Mouse (Mus musculus): ENCODE data around the gene Aldh4a1.

The Aldh4a1 gene

DNA sequence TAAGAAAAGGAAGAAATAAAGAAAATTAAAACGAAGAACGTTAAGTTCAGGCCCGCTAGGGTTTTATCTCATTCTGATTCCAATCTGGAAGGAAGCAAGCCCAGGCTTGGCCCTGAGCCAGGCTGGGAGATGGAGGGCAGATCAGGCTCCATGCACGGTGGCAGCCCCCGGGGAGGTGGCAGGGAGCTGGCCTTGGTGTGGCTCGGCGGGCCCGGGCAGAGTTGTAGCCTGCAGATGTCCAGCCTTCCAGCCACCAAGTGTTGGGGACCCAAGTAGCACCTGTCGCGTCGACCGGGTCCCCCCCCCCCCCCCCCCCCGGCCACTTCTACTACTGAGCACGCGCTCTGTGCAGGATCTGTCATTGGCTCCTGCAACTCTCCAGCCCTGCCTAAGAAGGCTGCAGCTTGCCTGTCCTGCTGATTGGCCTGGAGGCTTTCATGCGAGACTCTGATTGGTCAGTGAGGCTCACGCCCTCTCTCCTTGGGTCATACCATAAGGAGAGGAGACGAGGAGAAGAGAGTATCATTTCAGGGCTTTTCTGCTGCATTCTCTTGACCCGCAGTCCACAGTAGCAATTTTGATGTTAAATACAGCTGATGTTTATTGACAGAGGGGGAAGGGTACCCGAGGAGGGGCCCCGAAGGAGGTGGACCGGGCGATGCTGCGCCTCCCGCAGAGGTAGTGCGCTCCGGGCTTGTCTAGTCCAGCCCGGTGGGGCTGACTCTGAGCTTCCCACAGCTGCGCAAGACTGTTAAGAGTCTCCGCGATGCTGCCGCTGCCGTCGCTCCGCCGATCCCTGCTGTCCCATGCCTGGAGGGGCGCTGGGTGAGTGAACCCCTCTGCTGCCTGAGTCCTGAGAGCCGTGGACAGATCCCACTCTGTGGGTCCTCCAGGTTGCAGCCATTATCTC lies at the start of gene Aldh4a1:
Aldh4a1 (plus strand) TSS at position 494 of the 910 bp plus-strand sequence.
- peak; percentile 77 for DNase-seq (ENCODE audit: low spot score)

DNA sequence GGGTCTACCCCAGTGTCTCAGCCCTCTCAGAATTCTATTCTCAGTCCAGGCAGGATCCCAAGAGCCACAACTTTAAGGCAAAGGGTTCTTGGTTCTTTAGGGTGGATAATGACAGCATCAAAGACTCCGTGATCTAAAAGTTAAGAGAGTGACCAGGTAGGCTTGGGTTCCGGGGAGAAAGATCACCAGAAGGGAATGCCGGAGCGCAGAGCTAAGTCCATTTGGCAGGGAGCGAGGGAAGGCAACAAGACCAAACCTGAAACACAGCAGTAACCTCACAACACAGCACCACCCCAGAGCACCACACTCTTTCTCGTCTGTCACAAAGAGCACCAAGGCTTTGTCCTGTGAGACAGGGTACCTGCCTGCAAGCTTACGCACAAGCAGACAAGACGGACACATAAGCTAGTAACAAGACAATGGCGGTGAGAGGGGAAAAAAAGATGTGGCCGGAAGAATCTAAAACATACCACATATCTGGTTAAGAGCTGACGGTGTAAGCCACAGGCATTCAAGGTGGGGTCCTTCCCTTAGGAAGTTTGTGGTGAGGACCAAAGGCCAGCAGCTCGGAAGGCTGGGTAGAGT lies 49.6 kb upstream of the Aldh4a1 start:
- no peak for DNase-seq (ENCODE audit: low spot score)

DNA sequence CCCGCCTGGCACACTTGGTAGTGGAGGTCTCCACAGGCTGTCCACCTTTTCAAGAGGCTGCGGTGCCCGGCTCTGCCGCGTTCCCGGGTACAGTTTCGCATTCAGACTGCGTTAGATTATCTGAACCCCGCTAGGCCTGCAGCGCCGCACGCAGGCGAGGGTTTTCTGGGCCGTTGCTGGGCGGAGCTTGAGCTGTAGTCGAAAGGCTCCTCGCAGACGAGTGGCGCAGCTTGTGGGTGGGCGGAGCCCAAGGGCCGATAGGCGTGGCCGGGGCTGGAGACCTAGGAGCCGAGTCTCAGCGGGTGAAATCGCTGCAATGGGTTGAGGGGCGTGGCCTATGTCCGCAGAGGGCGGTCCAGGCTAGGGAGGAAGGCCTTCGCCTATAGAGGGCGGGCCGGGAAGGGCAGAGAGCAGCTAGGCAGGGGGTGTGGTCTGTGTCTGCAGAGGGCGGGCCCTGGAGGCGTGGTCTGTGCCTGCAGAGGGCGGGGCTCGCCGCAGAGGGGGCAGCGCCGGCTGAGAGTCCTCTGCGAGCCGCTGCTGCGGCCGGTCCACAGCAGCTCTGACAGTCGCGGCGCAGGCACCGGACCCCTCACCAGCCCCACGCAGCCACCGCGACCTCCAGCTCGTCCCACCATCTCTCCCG lies 48.4 kb upstream of the Aldh4a1 start:
- peak; percentile 98 for DNase-seq (ENCODE audit: low spot score)

DNA sequence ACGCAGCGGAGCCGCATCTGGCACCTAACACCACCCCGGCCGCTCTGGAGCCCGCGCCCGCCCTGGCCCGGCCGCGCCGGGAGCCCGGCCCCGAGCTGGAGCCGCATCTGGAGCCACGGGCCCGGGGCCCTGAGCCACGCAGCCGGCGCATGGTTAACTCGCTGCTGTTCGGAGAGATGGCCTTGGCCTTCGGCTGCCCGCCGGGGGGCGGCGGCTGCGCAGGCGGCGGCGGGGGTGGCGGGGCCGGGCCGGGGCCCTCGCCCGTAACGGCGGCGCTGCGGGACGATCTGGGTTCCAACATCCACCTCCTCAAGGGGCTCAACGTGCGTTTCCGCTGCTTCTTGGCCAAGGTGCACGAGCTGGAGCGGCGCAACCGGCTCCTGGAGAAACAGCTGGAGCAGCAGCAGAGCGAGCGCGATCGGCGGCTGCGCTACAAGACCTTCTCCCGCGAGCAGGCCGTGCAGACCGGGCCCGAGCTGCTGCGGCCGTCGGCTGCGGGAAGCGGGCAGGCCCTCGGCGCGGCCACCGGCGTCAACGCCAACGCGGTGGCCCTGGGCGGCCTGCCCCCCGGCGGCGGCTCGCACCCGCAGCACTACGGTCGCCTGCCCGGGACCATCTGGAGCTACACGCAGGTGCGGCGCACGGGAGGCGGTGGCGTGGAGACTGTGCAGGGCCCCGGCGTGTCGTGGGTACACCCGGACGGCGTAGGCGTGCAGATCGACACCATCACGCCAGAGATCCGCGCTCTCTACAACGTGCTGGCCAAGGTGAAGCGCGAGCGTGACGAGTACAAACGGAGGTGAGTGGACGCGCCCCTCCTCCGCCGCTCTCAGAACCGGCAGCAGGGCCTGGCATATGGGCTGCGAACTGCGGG lies 47.6 kb upstream of the Aldh4a1 start:
- peak; percentile 29 for DNase-seq (ENCODE audit: low spot score)

DNA sequence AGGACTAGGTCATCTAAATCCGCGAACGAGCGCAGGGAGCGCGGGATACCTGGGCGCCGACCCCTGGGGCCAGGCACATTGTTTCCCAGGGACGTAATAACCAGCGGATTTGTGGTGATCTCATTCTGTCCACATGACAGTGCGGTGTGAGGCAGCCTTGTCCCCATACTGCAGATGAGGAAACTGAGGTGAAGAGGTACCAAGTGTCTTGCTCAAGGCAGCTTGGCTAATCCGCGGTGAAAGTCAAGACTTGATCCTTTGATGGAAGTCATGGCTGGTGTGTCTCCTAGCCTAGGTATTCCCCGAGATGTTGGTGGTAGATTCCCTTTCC lies 47.0 kb upstream of the Aldh4a1 start:
- no peak for DNase-seq (ENCODE audit: low spot score)

DNA sequence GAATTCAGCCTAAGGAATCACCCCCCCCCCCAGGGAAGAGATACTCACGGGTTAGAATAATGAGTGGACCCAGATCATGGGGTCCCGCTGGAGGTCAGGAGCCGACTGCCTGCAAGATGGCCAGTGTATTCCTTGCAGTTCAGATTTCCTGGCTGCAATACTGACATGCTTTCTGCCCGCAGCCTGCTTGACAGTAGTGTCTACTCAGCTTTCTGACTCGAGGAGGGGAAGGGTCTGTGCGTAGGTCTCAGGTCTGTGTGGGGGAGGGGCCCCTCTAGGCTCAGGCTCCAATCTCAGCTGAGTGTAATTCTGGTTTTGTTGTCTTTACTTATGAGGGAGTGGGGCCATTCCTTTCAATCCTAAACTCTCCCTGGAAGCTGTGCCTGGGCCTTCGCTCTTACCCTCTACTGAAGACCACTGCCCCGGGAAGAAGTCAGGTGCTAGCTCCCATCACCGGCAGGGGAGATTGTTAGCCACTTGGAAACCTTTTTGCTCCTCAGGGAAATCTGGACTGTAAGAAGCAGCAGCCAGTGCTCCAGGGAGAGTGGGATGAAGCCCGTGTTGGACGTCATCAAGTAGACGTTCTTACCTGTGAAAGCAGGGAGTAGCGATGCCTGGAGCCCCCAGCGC lies 46.3 kb upstream of the Aldh4a1 start:
- DNase-seq (ENCODE audit: low spot score): no peak

DNA sequence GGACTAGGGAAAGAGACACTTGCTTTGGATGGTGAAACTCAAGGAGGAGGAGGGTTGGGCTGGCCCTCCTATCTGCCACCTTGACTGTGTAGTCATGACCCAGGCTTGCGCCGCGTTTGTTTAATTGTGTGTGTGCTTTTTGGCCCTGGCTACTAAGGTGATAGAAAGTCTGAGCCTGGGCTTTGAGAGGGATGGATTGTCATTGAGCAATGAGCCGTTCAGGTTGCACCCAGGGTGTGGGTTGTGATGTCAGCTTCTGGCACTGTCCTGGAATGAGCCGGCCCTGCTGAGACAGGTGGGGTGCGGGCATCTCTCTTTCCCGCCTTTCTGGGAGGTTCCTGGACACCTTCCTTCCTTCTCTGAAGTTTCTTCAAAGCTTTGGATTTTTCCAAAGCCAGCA lies 45.7 kb upstream of the Aldh4a1 start:
- no peak for DNase-seq (ENCODE audit: low spot score)

DNA sequence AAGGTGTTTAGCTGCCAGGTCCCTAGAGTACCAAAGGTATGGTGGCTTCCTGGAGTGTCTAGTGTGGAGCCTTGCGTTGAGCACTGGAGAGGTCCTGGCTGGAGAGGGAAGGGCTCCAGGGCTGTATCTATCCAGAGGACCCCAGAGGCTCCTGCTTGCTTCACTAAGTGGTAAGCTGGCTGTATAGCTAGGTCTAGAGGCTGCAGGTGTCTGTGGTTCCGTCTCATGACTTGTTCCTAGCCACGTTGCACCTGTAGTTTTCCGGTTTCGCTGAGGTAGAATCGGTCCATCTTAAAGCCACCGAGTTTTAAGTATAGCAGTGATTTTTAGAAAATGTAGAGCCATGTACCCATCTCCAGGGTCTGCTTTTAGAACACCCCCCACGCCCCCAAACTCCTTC lies 44.3 kb upstream of the Aldh4a1 start:
- DNase-seq (ENCODE audit: low spot score): no peak

DNA sequence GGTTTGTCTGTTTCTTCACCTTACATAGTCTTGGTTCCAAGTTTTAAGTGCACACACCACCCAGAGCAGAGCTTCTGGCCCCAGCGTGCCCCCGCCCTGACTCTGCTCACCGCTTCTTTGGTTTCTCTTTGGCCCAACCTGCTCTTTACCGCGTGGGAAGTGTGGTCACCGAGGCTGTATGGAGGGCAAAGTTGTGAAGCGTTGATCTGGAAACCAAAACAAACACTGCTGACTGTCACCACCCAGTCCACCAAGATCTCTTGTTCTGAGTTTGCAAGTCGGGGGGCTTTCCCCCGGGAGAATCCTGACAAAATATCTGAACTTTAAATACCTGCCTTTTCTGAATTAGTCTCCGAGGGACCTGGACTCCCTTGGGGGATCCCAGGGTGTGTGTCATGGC lies 43.7 kb upstream of the Aldh4a1 start:
- DNase-seq (ENCODE audit: low spot score): no peak

DNA sequence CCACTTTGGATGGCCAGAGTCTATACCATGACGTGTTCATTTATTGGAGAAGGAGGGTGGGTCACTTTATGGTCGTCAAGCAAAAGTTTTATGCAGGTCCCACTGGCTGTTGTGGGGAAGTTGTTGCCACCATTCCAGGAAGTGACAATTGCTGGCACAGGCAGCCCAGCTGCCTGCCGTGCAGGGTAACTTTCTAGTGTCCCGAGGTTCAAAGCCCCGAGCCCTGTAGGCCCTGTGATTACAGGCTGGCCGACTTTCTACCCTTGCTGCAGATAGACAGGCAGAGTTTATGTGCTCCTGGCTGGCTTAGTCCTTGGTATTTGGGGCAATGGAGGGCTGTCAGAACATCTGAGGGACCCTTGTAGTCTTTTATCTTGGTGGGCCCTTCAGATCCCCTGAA lies 43.2 kb upstream of the Aldh4a1 start:
- no peak for DNase-seq (ENCODE audit: low spot score)

DNA sequence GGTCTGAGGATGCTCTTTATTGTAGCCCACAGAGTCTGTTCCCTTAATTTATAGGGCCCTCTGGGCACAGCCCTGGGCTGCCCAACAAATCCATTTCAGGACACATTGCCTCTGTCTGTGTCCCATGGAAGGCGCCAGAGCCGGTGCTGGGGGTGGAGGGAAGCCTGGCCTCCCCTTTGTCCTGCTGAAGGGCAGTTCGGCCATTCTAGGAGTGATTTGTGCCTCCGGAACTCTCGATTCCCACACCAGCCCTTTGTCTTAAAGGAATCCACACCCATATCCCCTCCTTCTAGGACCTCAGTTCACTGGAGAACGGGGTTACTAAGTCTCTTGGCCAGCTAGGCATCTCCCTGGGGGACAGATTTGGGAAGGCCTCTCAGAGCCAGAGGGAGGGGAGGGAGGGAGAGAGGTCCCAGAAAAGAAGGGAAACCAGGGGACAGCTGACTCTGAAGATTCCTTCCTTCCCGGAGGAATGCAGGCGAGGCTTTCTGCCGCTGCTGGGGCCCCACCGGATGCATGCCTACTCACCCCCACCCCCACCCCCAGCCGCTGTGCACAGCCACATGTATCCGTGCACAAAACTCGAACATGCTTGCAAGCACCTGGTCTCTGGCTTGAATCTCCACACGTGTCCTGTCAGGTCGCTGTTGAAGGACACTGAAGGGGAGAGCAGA lies 41.9 kb upstream of the Aldh4a1 start:
- no peak for DNase-seq (ENCODE audit: low spot score)

DNA sequence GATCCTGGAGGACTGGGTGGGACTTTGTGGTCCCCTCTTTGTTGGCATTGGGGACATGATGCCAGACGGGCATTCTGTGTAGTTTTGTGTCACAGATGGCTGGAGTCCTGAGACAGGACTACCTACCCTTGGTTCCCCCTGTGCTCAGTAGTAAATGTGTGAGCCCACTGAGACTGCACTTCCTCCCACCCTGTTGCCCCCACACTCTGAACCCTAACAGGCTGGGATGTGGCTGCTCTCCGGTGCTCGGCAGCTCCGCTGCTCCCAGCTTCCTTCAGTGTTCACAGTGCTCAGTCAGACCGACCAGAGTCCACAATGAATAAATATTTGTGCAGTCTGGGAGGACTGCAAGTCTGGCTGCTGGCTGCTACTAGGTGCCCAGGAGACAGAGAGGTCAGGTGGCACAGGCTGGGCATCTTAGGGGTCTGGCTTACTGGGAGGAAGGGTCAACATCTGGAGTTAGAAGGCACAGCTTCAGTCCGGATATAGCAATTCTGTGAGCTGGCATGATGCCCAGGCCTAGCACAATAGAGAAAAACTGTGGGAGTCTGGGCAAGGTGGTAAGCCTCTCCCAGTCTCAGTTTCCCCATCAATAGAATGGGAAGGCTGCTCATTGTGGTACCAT lies 41.1 kb upstream of the Aldh4a1 start:
- no peak for DNase-seq (ENCODE audit: low spot score)

DNA sequence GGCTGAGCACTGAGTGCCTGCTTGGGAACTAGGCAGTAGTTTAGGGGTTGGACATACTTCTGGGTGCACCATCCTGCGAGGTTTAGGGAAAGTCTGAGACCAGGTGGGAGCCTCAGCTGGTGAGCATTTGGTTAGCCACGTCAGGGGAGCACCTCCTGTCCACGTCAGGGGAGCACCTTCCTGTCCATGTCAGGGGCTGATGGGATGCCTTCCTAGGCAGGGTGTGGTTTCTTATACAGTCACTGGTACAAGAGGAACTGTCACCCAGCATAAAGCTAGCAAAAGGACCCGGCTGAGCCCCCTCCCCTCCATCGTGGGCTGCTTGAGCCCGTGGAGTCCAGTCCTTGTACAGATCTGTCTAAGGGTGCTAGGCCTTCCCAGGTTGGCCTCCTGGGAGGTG lies 40.3 kb upstream of the Aldh4a1 start:
- DNase-seq (ENCODE audit: low spot score): no peak

DNA sequence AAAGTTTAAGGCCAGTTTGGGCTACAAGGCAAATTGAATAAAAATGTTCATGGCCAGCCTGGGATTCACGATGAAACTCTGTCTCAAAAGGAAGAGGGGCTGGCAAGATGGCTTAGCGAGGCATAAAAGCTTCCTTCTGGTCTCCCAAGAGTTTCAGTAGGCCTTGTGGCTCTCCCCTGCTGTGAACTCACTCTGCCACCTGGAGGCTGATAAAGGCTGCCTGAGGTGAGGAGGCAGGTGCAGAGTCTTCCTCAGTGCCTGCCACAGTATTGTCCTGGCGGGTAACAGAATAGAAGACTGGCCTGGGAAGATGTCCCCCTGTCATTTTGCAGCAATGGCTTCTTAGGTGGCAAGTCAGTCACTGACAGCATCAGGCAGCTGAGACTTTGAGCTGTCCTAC lies 39.8 kb upstream of the Aldh4a1 start:
- DNase-seq (ENCODE audit: low spot score): no peak

DNA sequence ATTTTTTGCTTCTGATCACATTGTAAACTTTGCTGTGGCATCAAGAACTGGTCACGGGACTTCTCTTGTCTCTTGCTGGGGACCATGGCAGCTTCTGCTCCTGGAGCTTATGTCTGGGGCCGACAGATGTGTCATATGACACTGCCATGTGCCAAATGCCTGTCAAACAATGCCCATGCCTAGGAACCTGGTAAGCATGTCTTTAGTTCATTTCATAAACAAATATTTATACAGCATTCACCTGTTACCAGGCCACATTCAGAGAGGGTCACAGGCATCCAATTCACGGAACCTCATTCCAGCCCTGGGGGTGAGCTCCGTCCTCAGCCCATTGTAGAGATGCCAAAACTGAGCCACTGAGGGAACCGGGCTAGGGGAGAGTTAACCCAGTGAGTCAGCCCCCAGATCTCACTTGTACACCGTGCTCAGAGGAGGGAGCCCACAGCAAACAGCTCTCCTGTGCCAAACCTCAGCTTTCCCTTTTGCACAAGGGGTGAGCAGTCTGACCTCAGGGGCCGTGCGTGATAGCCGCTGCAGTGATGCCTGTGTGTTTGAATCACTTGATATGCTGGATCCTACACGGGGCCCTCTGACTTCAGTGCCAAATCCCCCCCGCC lies 38.9 kb upstream of the Aldh4a1 start:
- DNase-seq (ENCODE audit: low spot score): no peak

DNA sequence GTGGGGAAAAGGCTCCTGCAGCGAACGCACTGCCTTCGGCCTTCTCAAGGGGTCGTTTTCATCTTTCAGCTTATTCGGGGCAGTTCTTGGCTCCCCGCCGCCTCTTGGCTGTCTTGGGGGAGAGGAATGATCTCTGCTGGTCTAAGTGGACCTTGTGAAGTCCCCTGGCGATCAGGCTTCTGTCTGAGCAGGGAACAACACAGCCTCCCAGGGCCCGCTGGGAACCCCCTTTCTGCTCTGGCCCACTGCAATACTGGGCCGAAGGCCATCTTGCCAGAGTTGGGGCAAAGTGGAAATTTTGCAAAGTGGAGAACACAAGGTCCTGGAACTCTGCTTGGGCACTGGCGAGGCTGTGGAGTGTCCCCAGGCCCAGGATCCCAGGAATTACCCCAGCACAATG lies 38.0 kb upstream of the Aldh4a1 start:
- DNase-seq (ENCODE audit: low spot score): no peak

DNA sequence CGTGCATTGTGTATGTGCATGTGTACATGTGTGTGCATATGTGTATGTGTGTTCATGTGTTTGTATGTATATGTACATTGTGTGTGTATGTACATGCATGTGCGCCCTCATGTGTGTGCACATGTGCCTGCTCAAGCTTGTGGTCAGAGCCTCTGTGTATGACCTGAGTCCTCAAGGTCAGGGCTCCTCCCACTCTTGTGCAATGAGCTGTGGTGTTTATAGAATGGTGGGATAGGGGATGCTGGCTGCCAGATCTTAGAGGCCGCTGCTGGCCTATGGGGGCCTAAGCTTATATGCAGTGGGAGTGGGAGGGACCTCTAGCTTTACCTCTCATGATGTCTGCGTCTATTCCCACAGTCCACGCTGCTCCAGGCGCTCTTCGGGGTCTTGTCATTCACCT lies 37.0 kb upstream of the Aldh4a1 start:
- no peak for DNase-seq (ENCODE audit: low spot score)

DNA sequence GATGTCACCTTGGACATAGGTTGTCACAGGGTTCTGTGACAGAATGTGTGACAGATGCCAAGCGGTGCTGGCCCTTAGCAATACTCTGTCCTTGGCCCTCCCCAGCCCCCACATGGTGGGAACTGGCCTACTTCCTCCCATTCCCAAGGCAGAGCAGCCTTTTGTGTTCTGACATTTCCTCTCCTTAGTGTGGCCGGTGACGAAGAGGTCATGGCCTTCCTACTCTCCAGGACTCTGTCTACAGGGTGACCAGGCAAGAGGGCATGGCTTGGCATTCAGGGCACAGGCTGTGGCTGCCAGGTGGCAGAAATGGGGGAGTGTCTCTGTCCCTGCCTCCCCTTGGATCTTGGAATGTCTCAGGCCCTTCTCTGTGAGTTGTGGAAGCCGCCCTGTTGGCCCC lies 35.3 kb upstream of the Aldh4a1 start:
- no peak for DNase-seq (ENCODE audit: low spot score)

DNA sequence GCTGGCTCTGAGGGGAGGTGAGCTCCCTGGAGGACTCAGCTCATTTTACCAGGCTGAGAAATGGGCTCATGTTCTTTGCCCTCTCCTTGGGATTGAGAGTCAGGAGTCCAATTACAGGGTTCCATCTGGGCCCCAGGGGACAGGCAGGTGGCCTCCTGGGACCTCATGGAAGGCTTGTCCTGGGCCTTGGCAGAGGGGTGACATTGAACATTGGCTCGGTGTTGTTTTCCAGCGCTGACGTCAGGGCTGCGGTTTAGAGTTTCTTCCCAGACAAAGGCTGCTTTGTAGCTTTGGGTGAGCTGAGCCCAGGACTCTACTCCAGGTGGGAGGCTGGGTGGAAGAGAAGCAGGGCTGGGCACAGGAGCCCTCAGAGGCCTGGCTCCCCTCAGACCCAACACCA lies 34.9 kb upstream of the Aldh4a1 start:
- DNase-seq (ENCODE audit: low spot score): no peak

DNA sequence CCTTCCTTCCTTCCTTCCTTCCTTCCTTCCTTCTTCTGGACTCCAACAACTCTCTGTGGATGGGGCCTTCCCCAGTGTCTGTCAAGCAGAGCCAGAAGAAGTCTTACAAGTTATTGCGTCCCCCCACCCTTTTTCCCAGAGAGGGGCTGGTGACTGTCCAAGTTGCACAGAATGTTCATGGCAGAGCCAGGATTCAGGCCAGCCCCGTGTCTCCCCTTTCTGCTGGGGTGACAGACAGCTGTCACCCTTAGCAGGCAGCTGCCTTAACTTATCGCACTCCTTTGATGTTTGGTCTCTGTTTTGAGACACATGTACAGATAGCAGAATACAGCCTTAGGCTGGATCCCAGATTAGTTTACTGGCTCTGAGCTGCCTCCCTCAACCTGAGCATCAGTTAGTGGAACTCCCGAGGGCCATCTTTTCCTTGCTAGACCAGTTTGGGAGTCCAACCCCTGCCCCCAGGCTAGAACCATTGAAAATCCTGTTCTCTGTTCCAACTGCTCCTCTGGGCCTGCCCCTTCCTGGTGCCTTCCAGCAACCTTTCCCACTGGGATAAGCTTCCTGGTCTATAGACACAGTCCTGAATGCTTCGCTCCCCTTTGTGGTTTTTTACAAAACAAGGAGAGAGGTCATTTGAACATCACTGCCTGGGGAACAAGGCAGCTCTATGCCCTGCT lies 33.2 kb upstream of the Aldh4a1 start:
- no peak for DNase-seq (ENCODE audit: low spot score)

All from urinary bladder, postnatal 25 days (tissue).